8 mouse cellular contexts compared by ENCODE assay signal in genomic region chr12:55302485-55303441, GRCm38 (mm10). TPM values are rescaled to one million over a fixed set of nuclear protein-coding genes. Genes with fewer than 3 reads are reported as not detected.
DNase-seq lines count a peak whose midpoint lies in the region; ATAC-seq lines count a peak whose summit lies in the region.

Gene Ppp2r3c, minus strand, starts transcription at chr12:55302998.

- H3K9ac ChIP-seq in kidney, embryonic 15.5 days = peak within 1 kb of the TSS; percentile 66

- DNase-seq in B cell, adult 2 months = peak; percentile 89 to 90
- DNase-seq in brain, adult 2 months (ENCODE audit: low read depth, low spot score) = peak; percentile 98
- DNase-seq in heart, embryonic 10.5 days (ENCODE audit: low spot score) = peak; percentile 98
- DNase-seq in liver = peak; percentile 94
- peak; percentile 87 to 91 for DNase-seq in spleen, postnatal 4 days (ENCODE audit: low spot score in 2 of 2)

- peak within 1 kb of the TSS; percentile 66 for H3K4me2 ChIP-seq in kidney, embryonic 15.5 days

- peak; percentile 94 for ATAC-seq in erythroblast, adult 5-6 weeks (replicated peaks; ENCODE audit: low FRiP score, poor library complexity, severe bottlenecking)
- ATAC-seq in kidney, embryonic 15.5 days (replicated peaks; ENCODE audit: low FRiP score) = peak; percentile 97
- peak; percentile 84 for ATAC-seq in monocyte, adult 5-6 weeks (replicated peaks; ENCODE audit: insufficient number of reproducible peaks, low FRiP score, low TSS enrichment, poor library complexity, severe bottlenecking)

- H3K4me1 ChIP-seq in heart, embryonic 10.5 days = peaks cover 18% of the 10 kb centered on the region
- peaks cover 29% of the 10 kb centered on the region for H3K4me1 ChIP-seq in kidney, embryonic 15.5 days

- no peaks in the 10 kb centered on the region for H3K27me3 ChIP-seq in heart, embryonic 10.5 days (ENCODE audit: insufficient read depth, poor library complexity, severe bottlenecking)
- no peaks in the 10 kb centered on the region for H3K27me3 ChIP-seq in kidney, embryonic 15.5 days

- peaks cover 17% of the 10 kb centered on the region for H3K36me3 ChIP-seq in heart, embryonic 10.5 days
- H3K36me3 ChIP-seq in kidney, embryonic 15.5 days = peaks cover 19% of the 10 kb centered on the region

- H3K27ac ChIP-seq in heart, embryonic 10.5 days = peak within 1 kb of the TSS; percentile 94
- H3K27ac ChIP-seq in kidney, embryonic 15.5 days = peak within 1 kb of the TSS; percentile 97

- WGBS in heart, embryonic 10.5 days = under 1% methylated on average over 55 of the region's 55 CpGs
- under 1% methylated on average over 55 of the region's 55 CpGs for WGBS in kidney, embryonic 15.5 days

- peak within 1 kb of the TSS; percentile 72 for H3K4me3 ChIP-seq in heart, embryonic 10.5 days
- H3K4me3 ChIP-seq in kidney, embryonic 15.5 days (replicated peaks) = peak within 1 kb of the TSS; percentile 74

- no peaks in the 10 kb centered on the region for H3K9me3 ChIP-seq in heart, embryonic 10.5 days
- H3K9me3 ChIP-seq in kidney, embryonic 15.5 days (replicated peaks) = no peaks in the 10 kb centered on the region

RNA-seq across cellular contexts. Expression of gene Ppp2r3c, which starts in this region (rescaled TPM):
- total RNA-seq in erythroblast, adult 5-6 weeks (2015; ENCODE audit: low replicate concordance) = 6.7 and 13.3 TPM in 2 replicates
- 7.4 and 9.6 TPM in 2 replicates for total RNA-seq in erythroblast, adult 5-6 weeks (2017; ENCODE audit: low replicate concordance)
- polyA plus RNA-seq in heart, embryonic 10.5 days (2016; fragmentation: Nextera tagmentation; extraction: Ambion mirVana) = 11.0 and 14.2 TPM in 2 replicates
- polyA plus RNA-seq in kidney, embryonic 15.5 days (2015; fragmentation: Nextera tagmentation; extraction: Ambion mirVana) = 15.3 and 16.2 TPM in 2 replicates
- 28.2 to 34.0 TPM (median 32.2 TPM) in 3 replicates for total RNA-seq in monocyte, adult 5-6 weeks (2017)

Comparison
In these comparisons a context has a peak if more than half of its experiments do, and no peak if none do; other contexts are left out.
1. Peak in every context shown above with its lines: DNase-seq, ATAC-seq, H3K4me3 ChIP-seq and H3K27ac ChIP-seq.